Mouse (Mus musculus): Measurements from ENCODE around the gene Nmnat1. TPM values are rescaled to one million over a fixed set of nuclear protein-coding genes. Genes with fewer than 3 reads are reported as not detected.

Nmnat1 gene
- 6.3 and 8.6 TPM in 2 replicates for polyA plus RNA-seq (2012; rRNA removed)

- no peak for DNase-seq (ENCODE audit: low read depth)
Measured at GRCm38 (mm10) chr4:149485053-149485824, at the start of gene Nmnat1, which contains the start of gene Lzic. Gene Nmnat1 (minus strand): TSS chr4:149485202. Gene Lzic (plus strand): TSS chr4:149485229.

DNA sequence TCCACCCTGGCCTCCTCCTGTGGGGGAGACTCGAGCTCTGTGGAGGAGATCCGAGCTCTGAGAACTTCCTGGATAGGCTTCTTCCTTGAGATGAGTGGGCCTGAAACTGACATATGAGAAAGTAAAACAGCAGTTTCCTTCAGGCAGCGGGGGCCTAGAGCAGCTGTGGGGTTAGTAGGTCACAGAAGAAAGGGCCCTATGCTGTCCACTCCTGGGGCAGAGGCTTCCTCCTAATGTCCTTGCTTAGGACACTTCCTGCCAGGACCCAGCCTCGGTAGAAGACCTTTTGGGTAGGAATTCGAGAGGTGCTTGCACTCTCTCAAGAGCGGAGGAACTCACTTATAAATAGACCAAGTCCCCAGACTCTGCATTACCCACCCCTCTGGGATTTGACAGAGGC is 44.7 kb upstream of the Nmnat1 start:
- no peak for DNase-seq (ENCODE audit: low read depth)

- peak; percentile 50 for DNase-seq (ENCODE audit: low read depth)
Measured at GRCm38 (mm10) chr4:149527621-149528354, 42.8 kb upstream of the Nmnat1 start.

DNA sequence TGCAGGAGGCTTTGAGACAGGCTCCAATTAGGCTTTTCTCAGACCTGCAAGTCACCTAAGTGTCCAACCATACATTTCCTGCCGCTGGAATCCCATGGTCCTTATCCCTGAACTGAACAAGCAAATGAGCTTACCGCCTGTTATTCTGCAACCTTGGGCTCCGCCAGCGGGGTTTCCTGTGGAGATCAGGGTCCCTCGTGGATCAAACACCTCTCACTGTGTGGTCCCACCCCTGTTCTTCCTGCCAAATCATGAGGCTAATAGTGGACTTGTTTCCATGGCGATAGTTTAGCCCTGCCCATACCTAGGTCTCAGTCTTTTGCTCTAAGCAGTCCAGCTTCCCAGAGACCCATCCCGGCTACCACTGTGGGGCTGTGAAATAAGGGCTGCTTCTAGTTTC is 41.3 kb upstream of the Nmnat1 start:
- DNase-seq (ENCODE audit: low read depth): no peak

DNA sequence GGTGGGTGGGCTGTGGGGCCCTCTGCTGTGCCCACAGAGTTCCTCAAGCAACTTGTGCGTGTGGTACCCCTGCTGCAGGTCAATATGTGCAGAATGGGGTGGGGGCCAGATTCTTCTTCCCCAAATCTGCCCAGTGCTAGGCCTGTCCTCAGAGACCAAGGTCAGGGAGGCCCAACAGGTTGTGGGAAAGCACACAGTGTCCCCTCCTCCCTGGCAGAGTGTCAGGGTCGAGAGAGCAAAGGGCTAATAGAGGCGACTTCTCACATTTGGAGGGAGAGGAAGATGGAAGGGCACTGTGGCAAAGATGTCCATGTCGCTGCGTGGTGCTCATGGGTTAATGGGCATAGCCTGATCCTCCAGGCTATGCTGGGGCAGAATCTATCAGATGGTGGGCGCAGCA is 40.8 kb upstream of the Nmnat1 start:
- DNase-seq (ENCODE audit: low read depth): no peak

GRCm38 (mm10) chr4:149525170-149525569 is 40.2 kb upstream of the Nmnat1 start:
- no peak for DNase-seq (ENCODE audit: low read depth)

- no peak for DNase-seq (ENCODE audit: low read depth)
Measured at GRCm38 (mm10) chr4:149523961-149524360, 39.0 kb upstream of the Nmnat1 start.

DNA sequence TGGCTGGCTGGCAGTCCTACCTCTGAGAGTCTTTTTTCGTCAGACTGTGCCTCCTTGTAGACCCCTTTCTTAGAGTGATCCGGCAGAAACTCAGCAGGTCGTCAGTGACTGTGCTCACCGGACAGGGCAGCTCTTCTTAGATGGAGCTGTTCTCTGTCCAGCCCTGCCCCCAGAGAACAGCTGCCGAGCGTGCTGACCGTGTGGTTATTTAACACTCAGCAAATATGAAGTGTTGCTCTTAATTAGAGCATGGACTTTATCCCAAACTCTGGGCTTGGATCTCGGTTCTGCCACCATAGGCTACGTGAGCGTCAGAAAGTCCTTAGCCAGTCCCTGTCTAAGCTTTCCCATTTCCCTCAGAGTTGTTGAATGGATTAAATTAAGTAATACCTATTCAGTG is 36.3 kb upstream of the Nmnat1 start:
- no peak for DNase-seq (ENCODE audit: low read depth)

DNA sequence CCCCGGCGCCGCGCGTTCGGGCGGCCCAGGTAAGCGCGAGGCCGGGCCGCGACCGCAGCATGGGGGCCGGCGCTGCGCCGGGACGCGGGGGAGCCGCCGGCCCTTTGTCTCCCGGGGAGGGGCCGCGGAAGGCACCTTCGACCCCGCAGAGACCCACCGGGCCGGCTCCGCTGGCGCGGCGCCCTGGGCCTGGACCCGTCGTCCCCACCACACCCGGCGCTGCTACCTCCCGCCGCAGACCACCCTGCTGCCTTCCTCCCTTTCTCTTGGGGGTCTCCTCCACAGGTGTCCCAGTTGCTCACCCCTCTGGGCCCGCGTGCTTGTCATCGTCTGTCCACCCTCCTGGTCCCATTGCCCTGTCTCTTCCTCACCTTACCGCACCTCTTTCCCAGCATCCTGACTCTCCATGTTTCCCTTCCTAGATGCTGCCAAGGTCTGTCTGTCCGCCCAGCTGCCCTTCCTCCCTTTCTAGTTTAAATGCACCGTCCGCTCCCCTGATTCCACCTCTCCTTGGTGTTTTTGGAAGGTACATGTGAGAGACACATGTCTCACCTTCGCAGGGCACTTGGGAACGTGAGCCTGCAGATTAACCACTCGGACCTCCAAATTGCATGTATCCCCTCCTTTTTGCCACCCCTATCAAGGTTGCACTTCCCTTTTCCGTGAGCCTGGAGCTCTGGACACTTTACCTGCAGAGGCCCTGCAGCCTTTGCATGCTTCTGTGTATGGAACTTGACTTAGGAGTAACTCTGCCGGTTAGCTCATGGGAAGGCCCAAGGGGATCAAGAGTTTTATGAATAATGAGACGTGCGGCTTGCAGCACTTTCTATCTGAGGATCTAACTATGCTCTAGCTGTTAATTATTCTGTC is 33.6 kb upstream of the Nmnat1 start:
- no peak for DNase-seq (ENCODE audit: low read depth)

- peak; percentile 64 for DNase-seq (ENCODE audit: low read depth)
Measured at GRCm38 (mm10) chr4:149517868-149518340, 32.9 kb upstream of the Nmnat1 start, which contains the start of gene Ctnnbip1. Gene Ctnnbip1 (plus strand): TSS chr4:149518236.

GRCm38 (mm10) chr4:149515706-149516105 is 30.7 kb upstream of the Nmnat1 start:
- DNase-seq (ENCODE audit: low read depth): no peak

GRCm38 (mm10) chr4:149512072-149512471 is 27.1 kb upstream of the Nmnat1 start:
- DNase-seq (ENCODE audit: low read depth): no peak

DNA sequence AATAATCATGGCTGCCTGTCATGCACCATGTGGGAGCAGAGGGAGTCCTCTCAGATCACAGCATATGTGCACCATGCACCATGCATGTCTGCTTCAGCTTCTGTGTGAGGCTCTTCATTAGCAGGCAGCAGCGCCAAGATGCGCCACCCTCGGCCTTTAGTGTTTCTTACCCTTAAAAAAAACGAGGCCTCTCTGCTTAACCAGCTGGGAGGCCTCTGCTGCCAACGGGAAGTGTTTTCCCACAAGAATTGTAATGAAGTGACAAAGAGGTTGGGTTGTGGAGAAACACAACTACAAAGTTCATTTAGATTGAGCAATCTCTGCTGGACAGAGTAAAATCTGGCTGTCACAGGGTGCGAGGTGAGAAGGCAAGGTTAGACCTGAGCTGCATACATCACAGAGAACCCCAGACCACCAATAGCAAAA is 26.2 kb upstream of the Nmnat1 start:
- DNase-seq (ENCODE audit: low read depth): no peak

GRCm38 (mm10) chr4:149506904-149507303 is 21.9 kb upstream of the Nmnat1 start:
- DNase-seq (ENCODE audit: low read depth): no peak

- DNase-seq (ENCODE audit: low read depth): no peak
Measured at GRCm38 (mm10) chr4:149505261-149505967, 20.4 kb upstream of the Nmnat1 start.

- DNase-seq (ENCODE audit: low read depth): no peak
Measured at GRCm38 (mm10) chr4:149504858-149505257, 19.9 kb upstream of the Nmnat1 start.

DNA sequence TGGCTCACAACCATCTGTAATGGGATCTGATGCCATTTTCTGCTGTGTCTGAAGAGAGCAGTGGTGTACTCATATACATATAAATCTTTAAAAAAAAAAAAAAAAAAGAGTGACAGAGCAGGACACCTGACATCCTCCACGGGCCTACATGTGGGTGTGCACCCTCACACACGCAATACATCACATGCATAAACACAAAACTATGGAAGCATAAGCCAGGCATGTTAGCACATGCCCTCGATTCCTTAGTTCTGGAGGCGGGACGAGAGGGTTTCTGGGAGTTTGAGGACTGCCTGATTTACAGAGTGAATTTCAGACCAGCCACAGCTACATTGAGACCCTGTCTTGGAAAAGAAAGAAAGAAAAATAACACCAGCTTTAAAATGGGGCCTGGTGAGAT is 19.4 kb upstream of the Nmnat1 start:
- no peak for DNase-seq (ENCODE audit: low read depth)

GRCm38 (mm10) chr4:149499790-149500189 is 14.8 kb upstream of the Nmnat1 start:
- DNase-seq (ENCODE audit: low read depth): no peak

DNA sequence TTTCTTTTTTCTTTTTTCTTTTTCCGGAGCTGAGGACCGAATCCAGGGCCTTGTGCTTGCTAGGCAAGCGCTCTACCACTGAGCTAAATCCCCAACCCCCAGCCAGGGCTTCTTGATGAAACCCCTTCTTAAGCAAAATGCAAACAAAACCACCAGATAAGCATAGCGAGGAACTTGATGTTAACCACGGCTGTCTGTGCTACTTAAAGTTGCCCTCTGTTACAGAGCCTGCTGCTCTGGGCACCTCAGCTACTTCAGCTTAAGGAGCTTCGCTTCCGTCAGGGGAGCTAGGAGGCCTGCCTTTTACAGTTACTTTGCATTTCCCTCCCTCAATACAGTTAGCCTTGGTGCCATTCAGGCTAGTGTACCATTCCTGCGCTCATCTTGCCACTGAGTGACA is 13.9 kb upstream of the Nmnat1 start:
- no peak for DNase-seq (ENCODE audit: low read depth)

DNA sequence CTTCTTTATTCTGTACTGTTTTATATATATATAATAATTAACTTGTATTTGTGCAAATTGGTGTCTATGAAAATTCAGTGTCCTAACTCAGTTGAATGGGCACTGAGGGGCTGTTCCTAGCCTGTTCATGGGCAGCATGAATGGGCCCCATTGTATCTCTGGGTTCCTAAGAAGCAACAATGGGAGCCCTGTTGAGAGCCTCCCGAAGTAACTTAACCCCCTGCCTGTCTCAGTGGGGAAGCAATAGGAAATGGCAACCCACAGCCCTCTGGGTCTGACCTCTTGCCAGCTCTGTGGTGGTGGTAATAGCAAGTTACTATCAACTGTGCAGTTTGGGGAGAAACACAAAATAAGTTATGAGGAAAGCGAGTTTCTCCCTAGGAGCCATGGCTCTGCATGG is 11.6 kb upstream of the Nmnat1 start:
- no peak for DNase-seq (ENCODE audit: low read depth)

DNA sequence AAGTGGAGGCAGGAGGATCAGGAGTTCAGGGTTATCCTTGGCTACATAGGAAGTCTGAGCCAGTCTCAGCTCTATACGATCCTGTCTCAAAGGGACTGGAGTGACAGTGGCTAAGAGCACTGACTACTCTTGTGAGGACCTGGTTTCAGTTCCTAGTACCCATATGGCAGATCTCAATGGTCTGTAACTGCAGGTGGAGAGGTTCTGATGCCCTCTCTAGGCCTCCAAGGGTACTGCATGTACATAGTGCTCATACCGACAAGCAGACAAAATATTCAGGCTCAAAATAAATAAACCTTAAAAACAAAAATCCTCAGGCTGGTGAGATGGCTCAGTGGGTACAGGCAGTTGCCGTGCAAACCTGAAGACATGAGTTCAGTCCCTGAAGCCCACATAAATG is 6.1 kb upstream of the Nmnat1 start:
- DNase-seq (ENCODE audit: low read depth): no peak
